Mouse (Mus musculus): ENCODE measurements around the gene Tcf7l1. TPM values are rescaled to one million over a fixed set of nuclear protein-coding genes. Genes with fewer than 3 reads are reported as not detected.
"Not testable (repeated sequence)": the region's sequence is repeated elsewhere in the genome, so short reads cannot be mapped to it uniquely, and the experiment has no call there.

Gene Tcf7l1
- polyA plus RNA-seq, 2 experiments, result 3.1 TPM

DNA sequence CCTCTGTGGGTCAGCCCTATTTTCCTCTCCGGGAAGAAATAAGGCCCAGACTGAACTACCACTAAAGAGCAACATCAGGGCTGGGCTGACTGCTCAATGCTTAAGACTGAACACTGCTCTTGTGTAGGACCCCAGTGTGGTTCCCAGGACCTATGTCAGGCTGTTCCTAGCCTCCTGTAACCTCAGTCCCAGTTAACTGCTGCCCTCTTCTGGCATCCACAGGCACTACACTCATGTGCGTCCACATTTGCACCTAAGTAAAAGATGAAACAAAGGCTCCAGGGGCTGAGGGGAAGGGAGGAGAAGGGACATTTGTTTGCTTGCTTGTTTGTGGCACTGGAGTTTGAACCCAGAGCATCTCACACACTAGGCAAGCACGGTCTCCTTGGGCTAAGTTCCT lies 39.8 kb upstream of the Tcf7l1 start:
- TF ChIP-seq CTCF (IDR thresholded peaks at IDR 0.05; ENCODE audit: low read depth) (peak; percentile 76), EP300 (IDR thresholded peaks at IDR 0.05; ENCODE audit: low read depth) (no peak)
- no peaks in the 10 kb centered on the region for H3K4me1 ChIP-seq (replicated peaks; ENCODE audit: control insufficient read depth in 2 of 2, insufficient read depth in 2 of 2, low read length in 1 of 2)
- WGBS (ENCODE audit: insufficient replicate concordance), result 69% methylated on average over 3 of the region's 3 CpGs
- H3K27ac ChIP-seq, result no peak overlapping the region
- H3K36me3 ChIP-seq (replicated peaks; ENCODE audit: control insufficient read depth, insufficient read depth, low read depth), result no peaks in the 10 kb centered on the region
- no peak overlapping the region for H3K9ac ChIP-seq (replicated peaks)
- H3K4me2 ChIP-seq (ENCODE audit: low read depth), result no peak overlapping the region
- ATAC-seq (ENCODE audit: insufficient read depth) (no peak), DNase-seq (ENCODE audit: low read depth in 3 of 3, low spot score in 3 of 3) (no peak)
- no peaks in the 10 kb centered on the region for H3K27me3 ChIP-seq (ENCODE audit: control insufficient read depth, insufficient read depth, low read length)
- H3K4me3 ChIP-seq (ENCODE audit: insufficient read depth in 1 of 2, low read depth in 2 of 2, low read length in 2 of 2), result no peak overlapping the region
- H3K9me3 ChIP-seq (ENCODE audit: control insufficient read depth, low read length), result no peaks in the 10 kb centered on the region

DNA sequence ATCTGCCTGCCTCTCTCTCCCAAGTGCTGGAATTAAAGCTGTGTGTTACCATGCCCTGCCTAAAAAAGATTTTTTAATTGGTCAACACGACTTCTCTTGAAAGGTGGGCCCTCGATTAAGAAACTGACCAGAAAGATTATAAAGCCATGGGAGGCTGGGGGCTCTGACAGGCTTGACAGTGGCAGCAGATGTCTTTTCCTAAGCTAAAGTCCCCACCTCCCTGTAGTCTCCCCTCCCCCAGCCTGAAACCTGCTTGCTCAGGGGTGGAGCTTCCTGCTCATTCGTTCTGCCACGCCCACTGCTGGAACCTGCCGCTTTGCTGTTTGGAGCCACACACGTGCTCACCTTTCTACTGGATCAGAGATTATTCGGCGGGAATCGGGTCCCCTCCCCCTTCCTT lies 39.0 kb upstream of the Tcf7l1 start:
- not testable (repeated sequence) for H3K27me3 ChIP-seq (ENCODE audit: control insufficient read depth, insufficient read depth, low read length); H3K27ac ChIP-seq; H3K4me3 ChIP-seq (ENCODE audit: insufficient read depth in 1 of 2, low read depth in 2 of 2, low read length in 2 of 2); H3K4me2 ChIP-seq (ENCODE audit: low read depth); H3K9me3 ChIP-seq (ENCODE audit: control insufficient read depth, low read length); H3K36me3 ChIP-seq (replicated peaks; ENCODE audit: control insufficient read depth, insufficient read depth, low read depth); DNase-seq (ENCODE audit: low read depth in 3 of 3, low spot score in 3 of 3); H3K9ac ChIP-seq (replicated peaks); ATAC-seq (ENCODE audit: insufficient read depth); H3K4me1 ChIP-seq (replicated peaks; ENCODE audit: control insufficient read depth in 2 of 2, insufficient read depth in 2 of 2, low read length in 1 of 2)
- WGBS (ENCODE audit: insufficient replicate concordance), result 9% methylated on average over 9 of the region's 9 CpGs

DNA sequence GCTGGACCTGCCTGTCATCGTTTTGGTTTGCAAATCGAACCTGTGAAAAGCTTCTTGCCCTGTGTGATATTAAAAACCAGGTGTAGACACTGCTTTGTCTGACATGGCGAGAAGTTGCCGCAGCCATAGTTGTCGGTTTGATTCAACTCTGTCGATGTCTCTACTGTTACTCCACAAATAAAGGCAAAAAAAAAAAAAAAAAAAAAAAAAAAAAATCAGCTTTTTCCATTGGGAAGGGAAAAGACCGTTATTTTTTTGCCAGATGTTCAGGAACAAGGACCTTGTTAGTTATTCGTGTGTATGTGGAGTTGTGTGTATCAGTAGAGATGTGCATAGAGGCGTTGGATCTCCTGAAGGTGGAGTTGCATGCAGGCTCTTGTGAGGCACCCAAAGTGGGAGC lies 36.7 kb upstream of the Tcf7l1 start:
- ATAC-seq (ENCODE audit: insufficient read depth), result no peak
- WGBS (ENCODE audit: insufficient replicate concordance), result 35% methylated on average over 9 of the region's 9 CpGs
- no peaks in the 10 kb centered on the region for H3K9me3 ChIP-seq (ENCODE audit: control insufficient read depth, low read length)
- no peaks in the 10 kb centered on the region for H3K36me3 ChIP-seq (replicated peaks; ENCODE audit: control insufficient read depth, insufficient read depth, low read depth)
- H3K27me3 ChIP-seq (ENCODE audit: control insufficient read depth, insufficient read depth, low read length), result no peaks in the 10 kb centered on the region
- no peak for DNase-seq (ENCODE audit: low read depth in 3 of 3, low spot score in 3 of 3)
- no peak overlapping the region for H3K4me3 ChIP-seq (ENCODE audit: insufficient read depth in 1 of 2, low read depth in 2 of 2, low read length in 2 of 2)
- no peak overlapping the region for H3K27ac ChIP-seq
- H3K9ac ChIP-seq (replicated peaks), result no peak overlapping the region
- H3K4me2 ChIP-seq (ENCODE audit: low read depth), result no peak overlapping the region
- H3K4me1 ChIP-seq (replicated peaks; ENCODE audit: control insufficient read depth in 2 of 2, insufficient read depth in 2 of 2, low read length in 1 of 2), result no peaks in the 10 kb centered on the region
- TF ChIP-seq CTCF (IDR thresholded peaks at IDR 0.05; ENCODE audit: low read depth) (no peak), EP300 (IDR thresholded peaks at IDR 0.05; ENCODE audit: low read depth) (no peak)

DNA sequence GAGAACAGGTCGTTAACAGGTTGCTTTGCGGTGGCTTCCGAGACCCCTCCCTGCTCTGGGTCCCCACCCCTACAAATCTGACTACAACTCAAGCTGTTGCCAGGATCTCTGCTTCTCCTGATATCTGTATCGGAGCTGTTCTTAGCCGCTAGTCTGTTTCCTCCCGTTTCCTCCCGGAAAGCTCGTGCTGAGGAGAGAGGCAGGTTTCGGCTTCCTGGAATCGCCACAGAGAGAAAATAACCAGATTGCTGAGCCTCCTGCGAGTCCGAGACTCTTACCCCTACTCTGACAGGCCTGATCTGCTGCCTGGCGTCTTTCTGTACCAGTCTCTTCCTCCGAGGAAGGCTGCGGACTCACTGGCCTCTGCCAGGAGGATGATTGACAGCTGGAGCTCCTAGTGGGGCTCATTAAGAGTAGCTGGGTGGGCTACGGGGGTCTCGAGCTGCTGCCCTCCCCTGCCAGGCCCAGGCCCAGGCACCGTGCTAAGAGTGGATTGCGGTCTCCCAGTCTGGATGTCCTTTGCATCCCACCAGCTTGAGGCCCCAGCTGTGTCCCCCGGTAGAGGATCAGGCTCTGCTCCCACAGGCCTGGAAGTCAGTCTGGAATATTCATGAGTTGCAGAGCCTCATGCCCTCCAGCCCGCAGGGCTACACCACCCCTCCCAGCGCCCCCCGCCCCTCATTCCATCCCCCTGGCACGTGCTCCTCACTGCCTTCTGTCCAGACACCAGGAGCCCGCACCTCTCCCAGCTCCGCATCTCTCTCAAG lies 36.1 kb upstream of the Tcf7l1 start:
- no peak overlapping the region for H3K9ac ChIP-seq (replicated peaks)
- H3K9me3 ChIP-seq (ENCODE audit: control insufficient read depth, low read length), result no peaks in the 10 kb centered on the region
- 5% methylated on average over 26 of the region's 26 CpGs for WGBS (ENCODE audit: insufficient replicate concordance)
- no peak for ATAC-seq (ENCODE audit: insufficient read depth)
- peak overlapping the region in 1 of 2 experiments; percentile 24; a peak in 1 of 4 replicates for H3K4me3 ChIP-seq (ENCODE audit: insufficient read depth in 1 of 2, low read depth in 2 of 2, low read length in 2 of 2)
- no peak for DNase-seq (ENCODE audit: low read depth in 3 of 3, low spot score in 3 of 3)
- H3K27ac ChIP-seq, result no peak overlapping the region
- H3K36me3 ChIP-seq (replicated peaks; ENCODE audit: control insufficient read depth, insufficient read depth, low read depth), result no peaks in the 10 kb centered on the region
- no peak for TF ChIP-seq EP300 (IDR thresholded peaks at IDR 0.05; ENCODE audit: low read depth)
- no peak for TF ChIP-seq CTCF (IDR thresholded peaks at IDR 0.05; ENCODE audit: low read depth)
- peak overlapping the region; percentile 16 for H3K4me2 ChIP-seq (ENCODE audit: low read depth)
- H3K27me3 ChIP-seq (ENCODE audit: control insufficient read depth, insufficient read depth, low read length), result no peaks in the 10 kb centered on the region
- no peaks in the 10 kb centered on the region for H3K4me1 ChIP-seq (replicated peaks; ENCODE audit: control insufficient read depth in 2 of 2, insufficient read depth in 2 of 2, low read length in 1 of 2)

DNA sequence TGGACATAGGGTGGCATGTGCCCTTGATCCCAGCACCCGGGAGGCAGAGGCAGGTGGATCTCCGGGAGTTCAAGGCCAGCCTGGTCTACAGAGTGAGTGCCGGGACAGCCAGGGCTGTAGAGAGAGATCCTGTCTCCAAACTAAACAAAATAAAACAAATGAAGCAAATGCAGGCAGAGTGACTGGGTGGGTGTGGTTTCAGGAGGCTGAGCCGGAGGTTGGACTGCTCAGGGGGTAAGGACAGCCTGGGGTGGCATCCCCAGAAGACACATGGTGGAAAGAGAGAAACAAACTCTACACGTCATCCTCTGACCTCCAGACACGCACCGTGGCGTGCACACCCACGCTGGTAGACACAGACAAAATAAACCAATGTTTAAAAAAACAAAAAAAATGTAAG lies 24.4 kb upstream of the Tcf7l1 start:
- no peak for DNase-seq (ENCODE audit: low read depth in 3 of 3, low spot score in 3 of 3)
- Histone ChIP-seq H3K4me2 (ENCODE audit: low read depth) (no peak overlapping the region), H3K9me3 (ENCODE audit: control insufficient read depth, low read length) (no peaks in the 10 kb centered on the region), H3K27ac (no peak overlapping the region), H3K27me3 (ENCODE audit: control insufficient read depth, insufficient read depth, low read length) (no peaks in the 10 kb centered on the region), H3K4me1 (replicated peaks; ENCODE audit: control insufficient read depth in 2 of 2, insufficient read depth in 2 of 2, low read length in 1 of 2) (no peaks in the 10 kb centered on the region), H3K9ac (replicated peaks) (no peak overlapping the region), H3K36me3 (replicated peaks; ENCODE audit: control insufficient read depth, insufficient read depth, low read depth) (no peaks in the 10 kb centered on the region), H3K4me3 (ENCODE audit: insufficient read depth in 1 of 2, low read depth in 2 of 2, low read length in 2 of 2) (no peak overlapping the region)
- ATAC-seq (ENCODE audit: insufficient read depth), result no peak
- TF ChIP-seq EP300 (IDR thresholded peaks at IDR 0.05; ENCODE audit: low read depth), result no peak
- TF ChIP-seq CTCF (IDR thresholded peaks at IDR 0.05; ENCODE audit: low read depth), result no peak
- whole genome bisulfite sequencing (ENCODE audit: insufficient replicate concordance), result 61% methylated on average over 9 of the region's 9 CpGs
